Mouse (Mus musculus) B cell, adult 2 months (primary cell): ENCODE results near the gene Cdk6.
A peak's percentile ranks its signal among the peaks of the same experiment; 100 is the strongest.
"Not testable (repeated sequence)": the region's sequence is repeated elsewhere in the genome, so short reads cannot be mapped to it uniquely, and the experiment has no call there.

Experiments used
- DNase-seq, 2 experiments: peaks; one replicate each; pipeline ENCODE4 v3.0.0; 2022

Cdk6 gene

DNA sequence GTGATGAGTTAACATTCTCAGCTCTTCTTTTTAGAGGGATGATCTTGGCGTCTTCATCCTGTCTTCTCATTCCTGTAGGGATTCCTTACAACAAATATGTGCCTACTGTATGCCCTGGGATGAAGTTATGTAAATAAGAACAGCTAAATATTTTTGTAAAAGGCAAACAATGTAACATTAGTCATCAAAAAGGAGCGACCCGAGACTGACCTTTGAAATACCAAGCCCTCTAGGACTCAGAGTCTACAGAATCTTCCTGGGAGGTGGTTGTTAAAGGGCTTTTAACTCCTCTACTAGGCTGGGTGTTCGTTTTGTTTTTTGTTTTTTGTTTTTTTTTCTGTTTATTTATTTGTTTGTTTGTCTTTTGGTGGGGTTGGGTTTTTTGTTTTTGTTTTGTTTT, 4.3 kb downstream of the Cdk6 start:
- not testable (repeated sequence) for DNase-seq

GRCm38 (mm10) chr5:3349393-3349792, 8.1 kb downstream of the Cdk6 start:
- not testable (repeated sequence) for DNase-seq

- DNase-seq = not testable (repeated sequence)
Measured at GRCm38 (mm10) chr5:3351836-3352235, 10.6 kb downstream of the Cdk6 start.

DNA sequence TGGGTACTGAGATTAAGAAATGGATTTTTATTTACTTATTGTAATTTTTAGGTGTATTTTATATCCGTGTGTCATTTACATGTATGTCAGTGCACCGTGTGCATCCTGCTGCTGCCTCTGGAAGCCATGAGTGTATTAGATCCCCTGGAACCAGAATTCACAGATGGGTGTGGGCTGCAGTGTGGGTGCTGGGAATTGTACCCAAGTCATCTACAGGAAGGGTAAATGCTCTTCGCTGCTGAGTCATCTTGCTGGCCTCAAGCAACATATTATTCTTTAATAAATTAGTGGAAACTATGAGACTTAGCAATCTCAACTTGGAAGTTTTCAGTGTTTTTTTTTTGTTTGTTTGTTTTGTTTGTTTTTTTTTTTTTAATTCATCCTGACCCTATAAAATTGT, 11.0 kb downstream of the Cdk6 start:
- no peak for DNase-seq

DNA sequence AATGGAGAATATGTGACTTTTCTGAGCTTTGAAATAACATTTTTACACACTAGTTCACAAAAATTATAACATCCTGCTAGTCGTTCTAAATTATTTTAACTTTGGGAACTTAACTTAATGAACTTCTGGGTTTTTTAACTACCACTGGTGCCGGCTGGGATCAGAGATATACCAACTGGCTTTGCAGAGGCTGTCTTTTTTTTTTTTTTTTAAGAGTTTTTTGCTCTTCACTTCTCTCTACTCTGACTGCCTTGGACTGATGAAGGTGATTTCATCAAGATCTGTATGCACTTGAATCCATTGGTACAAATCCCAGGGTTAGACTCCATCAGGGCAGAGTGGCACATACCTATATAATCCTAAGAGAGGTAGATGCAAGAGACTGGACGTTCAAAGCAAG, 11.5 kb downstream of the Cdk6 start:
- DNase-seq = no peak

- no peak for DNase-seq
Measured at GRCm38 (mm10) chr5:3354307-3354706, 13.0 kb downstream of the Cdk6 start.

- no peak for DNase-seq
Measured at GRCm38 (mm10) chr5:3355032-3355536, 13.8 kb downstream of the Cdk6 start.

DNA sequence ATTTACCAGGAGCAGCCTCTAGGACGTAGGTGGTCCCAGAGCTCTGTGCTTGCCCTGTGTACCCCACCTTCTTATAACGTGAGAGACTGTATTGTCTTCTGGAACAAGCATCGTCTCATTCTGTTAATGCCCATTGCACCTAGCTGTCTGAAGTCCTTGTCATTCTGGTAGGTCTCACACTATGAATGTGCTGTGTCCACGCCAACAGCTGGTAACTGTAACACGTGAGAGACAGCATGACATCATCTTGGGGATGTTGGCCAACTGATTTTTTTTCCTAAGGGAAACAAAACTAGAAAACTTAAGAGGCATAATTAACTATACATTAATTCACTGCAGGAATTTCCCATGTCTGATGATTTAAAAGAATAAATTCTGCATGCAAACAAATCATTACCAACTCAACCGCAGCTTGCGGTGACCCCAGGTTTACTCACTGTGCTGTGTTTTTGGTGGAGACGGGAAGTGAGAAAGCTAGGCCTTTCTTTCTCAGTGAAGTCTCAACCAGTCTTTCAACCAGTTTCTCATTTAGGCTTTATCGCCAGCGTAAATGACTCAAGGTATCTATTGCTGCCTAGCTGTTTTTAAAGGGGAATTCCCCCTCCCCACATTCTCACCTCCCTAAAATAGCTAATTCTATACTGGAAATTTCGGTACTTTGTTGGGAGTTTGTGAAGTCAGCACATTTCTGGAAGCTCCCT, 14.4 kb downstream of the Cdk6 start:
- DNase-seq = peak; percentile 60 to 65

GRCm38 (mm10) chr5:3356261-3356778, 15.0 kb downstream of the Cdk6 start:
- no peak for DNase-seq

- DNase-seq = no peak
Measured at GRCm38 (mm10) chr5:3357496-3357895, 16.2 kb downstream of the Cdk6 start.

DNA sequence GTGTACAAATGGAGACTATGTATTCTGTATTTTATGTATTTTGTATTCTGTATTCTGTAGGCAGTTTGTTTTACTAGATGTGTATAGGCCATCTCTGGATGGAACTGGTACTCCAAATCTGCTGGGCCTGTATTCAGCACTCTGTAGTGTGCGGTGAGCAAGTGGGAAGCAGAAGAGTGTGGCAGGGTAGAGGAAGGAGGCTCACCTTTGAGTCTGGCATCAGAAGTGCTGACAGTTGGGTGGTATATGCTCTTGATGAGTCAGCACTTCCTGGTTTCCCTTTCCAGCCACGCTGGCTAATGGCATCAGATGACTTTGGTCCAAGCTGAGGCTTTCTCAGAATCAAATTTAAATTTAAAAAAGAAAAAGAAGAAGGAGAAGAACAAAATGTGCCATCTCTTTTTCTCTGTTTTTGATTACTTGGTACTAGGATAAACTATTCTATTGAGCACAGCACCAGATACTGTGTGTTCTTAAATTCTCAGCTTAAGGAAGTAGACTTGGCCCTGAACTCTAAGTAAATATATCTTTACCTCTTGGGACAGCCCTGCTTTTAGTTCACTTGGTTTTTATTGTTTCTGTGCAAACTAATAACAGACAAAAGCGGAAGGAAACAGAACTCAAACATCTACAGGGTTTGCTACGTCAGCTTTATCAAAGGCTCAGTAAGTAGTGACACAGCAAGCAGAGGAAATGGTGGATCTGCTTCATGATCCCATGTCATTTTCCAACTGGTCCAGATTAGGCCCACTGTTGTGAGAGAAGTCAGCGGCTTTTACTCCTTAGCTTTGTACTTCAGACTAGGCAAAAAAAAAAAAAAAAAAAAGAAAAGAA, 17.6 kb downstream of the Cdk6 start:
- DNase-seq = no peak

GRCm38 (mm10) chr5:3359914-3360313, 18.6 kb downstream of the Cdk6 start:
- DNase-seq = no peak

DNA sequence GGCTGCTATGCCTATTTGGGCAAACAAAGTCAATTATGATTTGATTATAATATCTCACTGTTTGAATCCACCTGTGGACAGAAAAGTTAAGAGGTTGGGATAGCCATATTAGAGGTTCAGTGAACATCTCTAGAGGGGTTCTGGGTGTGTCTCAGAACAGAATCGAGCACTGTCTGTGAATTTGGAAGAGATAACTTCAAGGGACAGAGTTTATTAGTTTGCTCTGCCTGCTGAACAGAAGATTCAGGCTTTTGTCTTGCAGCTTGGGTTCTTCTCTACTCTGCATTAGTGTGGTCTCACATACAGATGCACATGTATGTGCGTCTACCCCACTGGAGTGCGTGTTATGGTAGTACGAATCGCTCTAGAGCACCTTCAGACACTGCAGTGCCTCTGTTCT, 20.0 kb downstream of the Cdk6 start:
- DNase-seq = no peak

DNA sequence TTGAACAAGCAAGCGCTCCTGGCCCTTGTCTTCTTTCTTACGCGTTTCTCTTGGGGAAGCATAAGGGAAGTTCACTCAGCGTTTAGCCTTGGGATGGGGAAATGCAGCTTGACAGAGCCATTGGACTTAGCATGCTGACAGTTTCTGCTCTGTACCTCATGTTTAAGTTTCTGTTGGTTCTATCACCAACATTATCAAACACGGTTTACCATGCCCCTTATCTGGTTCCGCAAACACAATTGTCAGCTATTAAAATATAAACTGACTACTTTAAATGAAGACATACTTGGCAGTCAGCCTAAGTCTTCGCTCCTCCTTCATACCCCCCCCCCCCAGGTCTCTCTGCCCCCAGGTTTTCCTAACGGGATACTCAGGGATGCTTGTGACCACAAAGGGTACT, 20.8 kb downstream of the Cdk6 start:
- DNase-seq = no peak

GRCm38 (mm10) chr5:3363036-3363983, 22.0 kb downstream of the Cdk6 start:
- DNase-seq = no peak

GRCm38 (mm10) chr5:3367045-3367444, 25.8 kb downstream of the Cdk6 start:
- no peak for DNase-seq

GRCm38 (mm10) chr5:3369317-3369716, 28.0 kb downstream of the Cdk6 start:
- DNase-seq = no peak

DNA sequence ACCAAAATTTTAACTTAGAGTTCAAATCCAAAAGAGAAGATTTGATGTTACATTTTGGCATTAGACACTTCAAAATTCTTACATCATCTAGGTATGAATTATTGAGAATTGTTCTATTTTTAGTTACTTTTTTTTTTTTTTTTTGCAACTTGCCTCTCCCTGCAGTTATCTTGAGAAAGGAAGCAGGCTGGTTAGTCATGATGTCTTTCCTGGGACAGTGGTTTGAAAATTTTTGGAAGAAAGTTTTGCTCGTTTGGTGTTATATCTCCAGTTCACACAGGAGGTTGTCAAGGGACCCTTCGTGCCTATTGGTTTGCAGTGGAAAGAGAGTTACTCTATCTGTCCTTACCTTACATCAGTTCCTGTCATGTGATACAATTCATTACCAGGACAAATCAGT, 29.9 kb downstream of the Cdk6 start:
- no peak for DNase-seq

DNA sequence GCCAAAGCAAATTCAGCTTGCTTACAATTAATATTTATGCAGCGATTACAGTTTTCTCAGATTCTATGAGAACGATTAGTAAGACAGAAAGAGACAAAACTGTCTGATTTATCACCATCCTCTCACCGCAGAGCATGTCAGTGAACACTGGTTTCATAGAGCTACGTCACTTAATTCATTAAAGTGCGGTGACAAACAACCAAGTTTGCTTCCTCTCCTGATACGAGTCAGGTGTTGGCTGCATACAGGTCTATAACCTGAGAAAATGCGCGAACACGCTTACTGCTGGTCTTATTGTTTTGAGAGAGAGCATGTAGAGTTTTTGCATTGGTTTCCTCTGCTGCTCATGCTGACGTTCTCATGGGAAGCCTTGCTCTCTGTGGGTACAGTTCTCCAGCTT, 31.9 kb downstream of the Cdk6 start:
- DNase-seq = no peak

DNA sequence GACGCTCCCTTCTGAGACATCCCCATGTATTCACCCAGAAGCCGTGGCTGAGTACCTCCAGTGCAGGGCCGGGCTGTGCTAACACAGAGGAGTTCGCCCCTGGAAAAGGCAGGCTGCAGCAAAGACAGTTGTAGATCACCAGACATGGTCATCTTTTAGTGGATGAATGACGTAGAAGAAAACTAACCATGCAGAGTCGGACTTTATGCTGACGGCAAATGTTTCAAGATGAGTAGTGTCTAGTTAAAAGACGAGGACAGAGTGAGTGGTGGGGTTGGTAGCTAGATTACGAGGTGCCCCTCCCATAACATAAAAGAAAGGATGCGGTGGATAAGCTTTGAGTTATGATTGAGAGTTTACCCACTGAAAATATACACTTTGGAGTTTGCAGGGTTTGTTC, 33.5 kb downstream of the Cdk6 start:
- DNase-seq = no peak

DNA sequence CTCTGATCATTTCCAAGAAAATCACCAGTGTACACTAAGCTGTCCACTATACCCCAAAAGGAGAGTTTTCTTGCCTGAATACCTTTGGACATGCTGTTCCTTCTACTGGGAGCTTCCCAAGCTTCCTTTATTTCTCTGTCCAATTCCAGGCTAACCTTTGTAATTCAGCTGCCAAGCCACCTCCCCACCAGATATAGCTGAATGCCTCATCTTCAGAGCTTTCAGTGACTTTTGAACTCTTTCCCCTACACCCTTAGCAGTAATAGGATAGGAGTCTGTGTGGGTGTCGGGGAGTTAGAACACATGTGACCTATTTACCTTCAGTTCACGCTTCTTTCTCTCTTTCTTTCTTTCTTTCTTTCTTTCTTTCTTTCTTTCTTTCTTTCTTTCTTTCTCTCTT, 34.9 kb downstream of the Cdk6 start:
- DNase-seq = no peak

GRCm38 (mm10) chr5:3379252-3379651, 38.0 kb downstream of the Cdk6 start:
- DNase-seq = no peak
